Mouse (Mus musculus) forebrain, postnatal 0 days (tissue): Measurements from ENCODE around the gene Cass4. TPM values are rescaled to one million over a fixed set of nuclear protein-coding genes. Genes with fewer than 3 reads are reported as not detected.

Experiments
- ATAC-seq: fragments of 200-750 bp; cut with Nextera tagmentation; 2 replicates; pipeline ENCODE4 v1.8.0; 2017; ENCODE audit warnings: mild to moderate bottlenecking, moderate library complexity
- DNase-seq: peaks from one replicate; pipeline ENCODE4 v3.0.0-alpha.2; 2015
- H3K27ac ChIP-seq: fragments of 300-500 bp; sonication (generic); 2 replicates; pipeline ENCODE4 v1.5.1; 2014; ENCODE audit warnings: low read depth, mild to moderate bottlenecking, antibody characterized with exemption, low read length, moderate library complexity, mixed read lengths
- H3K27me3 ChIP-seq: fragments of 300-500 bp; sonication (generic); 2 replicates; pipeline ENCODE4 v1.6.1; 2014; ENCODE audit warnings: mild to moderate bottlenecking, low read length, mixed read lengths; ENCODE audit not compliant: insufficient read depth
- H3K36me3 ChIP-seq: fragments of 300-500 bp; sonication (generic); 2 replicates; pipeline ENCODE4 v1.6.1; 2014; ENCODE audit warnings: mild to moderate bottlenecking, moderate library complexity; ENCODE audit not compliant: insufficient read depth
- H3K4me1 ChIP-seq: fragments of 300-500 bp; sonication (generic); 2 replicates; pipeline ENCODE4 v1.6.1; 2014; ENCODE audit warnings: antibody characterized with exemption; ENCODE audit not compliant: insufficient read depth
- H3K4me2 ChIP-seq: fragments of 300-500 bp; sonication (generic); 2 replicates; pipeline ENCODE4 v1.6.1; 2014; ENCODE audit warnings: low read depth, mild to moderate bottlenecking, moderate library complexity
- H3K4me3 ChIP-seq: fragments of 300-500 bp; sonication (generic); 2 replicates; pipeline ENCODE4 v1.5.1; 2014; ENCODE audit warnings: low read depth, low read length, mixed read lengths
- H3K9ac ChIP-seq: fragments of 300-500 bp; sonication (generic); 2 replicates; pipeline ENCODE4 v1.6.1; 2014; ENCODE audit warnings: mild to moderate bottlenecking
- H3K9me3 ChIP-seq: fragments of 300-500 bp; sonication (generic); 2 replicates; pipeline ENCODE4 v1.6.1; 2016; ENCODE audit warnings: low read length
- CTCF ChIP-seq: sonication (generic); IDR thresholded peaks from 2 replicates; pipeline ENCODE4 v1.5.1; 2016; ENCODE audit warnings: antibody characterized with exemption, control low read depth, low read depth
- WGBS: fragments of 180-500 bp; shearing (Covaris S2); extraction: QIAGEN DNeasy Blood & Tissue Kit; methylation state at CpG from one replicate; pipeline ENCODE4 v1.1.7; 2014; 5-methylcytosine and 5-hydroxymethylcytosine counted together
- polyA plus RNA-seq: library from polyadenylated mRNA; unstranded; fragments of >200 nt; fragmentation: Nextera tagmentation; extraction: Ambion mirVana; gene quantifications from 2 replicates; pipeline ENCODE4 v1.2.1, GENCODE M21; 2015
- total RNA-seq: library from RNA; depleted of rRNA; stranded (reverse); fragments of >200 nt; gene quantifications from 2 replicates; pipeline ENCODE4 v1.2.3, GENCODE M21; 2014

Gene Cass4
- total and polyA plus RNA-seq, 2 experiments from 2014 or later = 0.12 to 0.24 TPM

DNA sequence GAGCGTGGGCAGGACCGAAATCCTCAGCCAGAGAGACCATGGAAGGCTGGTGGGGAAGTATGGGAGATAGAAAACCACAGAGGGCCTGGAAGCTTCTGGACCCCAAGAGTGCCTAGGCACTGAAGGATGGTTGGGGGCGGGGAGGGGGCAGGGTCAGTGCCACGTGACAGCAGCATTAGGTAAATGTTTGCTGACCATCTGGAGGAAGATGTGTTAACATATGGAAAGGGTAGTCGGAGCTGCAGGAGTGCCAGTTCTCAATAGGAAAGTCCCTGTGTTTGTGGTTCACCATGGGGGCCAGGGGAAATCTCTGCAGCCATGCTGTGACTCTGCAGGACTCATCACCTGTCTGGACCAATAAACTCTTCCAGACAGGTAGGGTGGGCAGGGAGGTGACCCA, 20.3 kb downstream of the Cass4 start:
- TF ChIP-seq CTCF = no peak
- no peaks in the 10 kb centered on the region for H3K4me1 ChIP-seq
- WGBS = 64% methylated on average over 5 of the region's 5 CpGs

DNA sequence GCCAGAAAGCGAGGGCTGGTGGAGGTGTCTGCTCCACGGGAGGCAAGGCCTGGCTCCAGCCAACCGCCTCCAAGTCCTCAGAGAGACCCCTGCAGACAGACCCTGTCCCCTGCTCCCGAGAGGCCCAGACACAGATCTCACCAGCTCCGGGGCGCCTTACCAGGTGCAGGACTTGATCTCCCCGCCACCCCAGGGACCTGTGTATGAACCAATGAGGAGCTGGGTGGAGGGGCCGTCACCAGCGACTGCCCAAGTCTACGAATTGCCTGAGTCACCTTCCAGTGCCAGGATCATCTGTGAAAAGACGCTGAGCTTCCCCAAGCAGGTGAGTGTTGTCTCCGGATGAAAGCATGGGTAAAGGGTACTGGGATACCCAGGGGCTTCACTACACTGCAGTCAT, 22.6 kb downstream of the Cass4 start:
- Histone ChIP-seq H3K27ac (no peak overlapping the region), H3K4me3 (no peak overlapping the region), H3K9me3 (no peaks in the 10 kb centered on the region), H3K4me1 (no peaks in the 10 kb centered on the region), H3K27me3 (no peaks in the 10 kb centered on the region), H3K4me2 (no peak overlapping the region), H3K36me3 (no peaks in the 10 kb centered on the region), H3K9ac (no peak overlapping the region)
- TF ChIP-seq CTCF = no peak
- no peak for DNase-seq
- no peak for ATAC-seq
- WGBS = 63% methylated on average over 12 of the region's 12 CpGs

More for the DNA sequence above, 20.3 kb downstream of the Cass4 start:
- H3K4me2 ChIP-seq = no peak overlapping the region
- H3K9me3 ChIP-seq = no peaks in the 10 kb centered on the region
- ATAC-seq = no peak
- H3K27ac ChIP-seq = no peak overlapping the region
- no peak for DNase-seq
- H3K36me3 ChIP-seq = no peaks in the 10 kb centered on the region
- no peak overlapping the region for H3K4me3 ChIP-seq
- H3K9ac ChIP-seq = no peak overlapping the region
- H3K27me3 ChIP-seq = no peaks in the 10 kb centered on the region

DNA sequence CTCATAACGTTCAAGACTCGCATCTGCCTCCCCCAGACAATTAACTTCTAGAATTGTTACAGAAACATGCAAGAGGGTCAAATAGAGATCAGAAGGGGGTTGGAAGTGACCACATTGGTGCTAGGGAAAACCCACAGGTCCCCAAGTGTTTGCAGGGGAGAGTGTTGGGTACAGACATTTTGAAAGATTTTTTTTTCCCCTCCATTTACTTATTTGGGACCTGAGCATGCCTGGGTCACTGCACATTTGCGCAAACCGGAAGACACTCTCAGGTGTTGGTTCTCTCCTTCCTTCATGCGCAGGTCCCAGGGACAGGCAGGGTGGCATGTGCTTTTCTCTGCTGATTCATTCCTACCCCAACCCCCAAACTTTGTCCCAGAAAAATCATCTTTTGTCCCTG, 23.3 kb downstream of the Cass4 start:
- no peak for DNase-seq
- H3K36me3 ChIP-seq = no peaks in the 10 kb centered on the region
- H3K27me3 ChIP-seq = no peaks in the 10 kb centered on the region
- no peak overlapping the region for H3K4me2 ChIP-seq
- WGBS = 90% methylated on average over 5 of the region's 5 CpGs
- no peak overlapping the region for H3K9ac ChIP-seq
- no peaks in the 10 kb centered on the region for H3K9me3 ChIP-seq
- TF ChIP-seq CTCF = no peak
- no peak for ATAC-seq
- no peak overlapping the region for H3K4me3 ChIP-seq
- no peaks in the 10 kb centered on the region for H3K4me1 ChIP-seq
- no peak overlapping the region for H3K27ac ChIP-seq

DNA sequence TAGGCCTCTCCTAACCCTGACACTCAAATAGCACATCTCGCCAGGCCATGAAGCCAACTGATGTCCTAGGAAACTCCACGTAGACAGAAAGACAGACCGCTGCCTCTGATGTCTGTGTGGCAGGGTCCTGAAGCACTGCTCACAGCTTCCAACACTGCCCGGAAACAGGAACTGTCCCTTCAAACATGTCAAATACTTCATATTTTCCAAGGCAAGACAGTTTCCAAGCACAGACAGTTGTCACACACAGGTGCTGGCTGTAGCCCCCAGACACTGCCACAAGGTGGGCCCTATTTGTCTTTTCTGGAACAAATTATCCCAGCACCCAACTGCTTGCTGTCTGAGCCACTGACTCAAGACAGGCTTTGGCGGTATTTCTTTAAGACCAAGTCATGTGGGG, 24.6 kb downstream of the Cass4 start:
- Histone ChIP-seq H3K9ac (no peak overlapping the region), H3K4me2 (no peak overlapping the region), H3K4me3 (no peak overlapping the region), H3K27me3 (no peaks in the 10 kb centered on the region), H3K9me3 (no peaks in the 10 kb centered on the region), H3K4me1 (no peaks in the 10 kb centered on the region), H3K27ac (no peak overlapping the region), H3K36me3 (no peaks in the 10 kb centered on the region)
- TF ChIP-seq CTCF = no peak
- DNase-seq (no peak), ATAC-seq (no peak)
- WGBS = 91% methylated on average over 5 of the region's 5 CpGs

DNA sequence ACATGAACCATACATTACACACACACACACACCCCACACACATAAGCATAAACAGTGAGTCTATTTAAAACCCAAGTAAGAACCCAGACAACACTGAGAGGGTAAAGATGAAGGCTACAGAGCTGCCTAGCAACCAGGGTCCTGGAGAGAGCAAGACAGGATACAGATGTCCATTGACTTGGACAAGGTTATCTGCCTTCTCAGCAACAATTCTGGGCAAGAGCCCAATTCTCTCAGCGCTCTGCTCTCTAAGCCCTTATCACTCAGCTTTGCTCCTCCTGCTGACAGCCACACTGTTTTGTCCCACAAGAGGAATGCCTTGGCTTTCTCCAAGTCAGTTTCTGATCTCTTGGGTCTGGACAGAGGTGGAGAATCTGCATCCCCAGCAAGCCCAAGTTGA, 37.0 kb downstream of the Cass4 start:
- DNase-seq = no peak
- H3K36me3 ChIP-seq = no peaks in the 10 kb centered on the region
- WGBS = 77% methylated on average over 1 of the region's 1 CpGs
- no peaks in the 10 kb centered on the region for H3K4me1 ChIP-seq
- no peak for ATAC-seq
- H3K27me3 ChIP-seq = no peaks in the 10 kb centered on the region
- H3K27ac ChIP-seq = no peak overlapping the region
- H3K4me3 ChIP-seq = no peak overlapping the region
- no peak for TF ChIP-seq CTCF
- no peaks in the 10 kb centered on the region for H3K9me3 ChIP-seq
- H3K4me2 ChIP-seq = no peak overlapping the region
- no peak overlapping the region for H3K9ac ChIP-seq

DNA sequence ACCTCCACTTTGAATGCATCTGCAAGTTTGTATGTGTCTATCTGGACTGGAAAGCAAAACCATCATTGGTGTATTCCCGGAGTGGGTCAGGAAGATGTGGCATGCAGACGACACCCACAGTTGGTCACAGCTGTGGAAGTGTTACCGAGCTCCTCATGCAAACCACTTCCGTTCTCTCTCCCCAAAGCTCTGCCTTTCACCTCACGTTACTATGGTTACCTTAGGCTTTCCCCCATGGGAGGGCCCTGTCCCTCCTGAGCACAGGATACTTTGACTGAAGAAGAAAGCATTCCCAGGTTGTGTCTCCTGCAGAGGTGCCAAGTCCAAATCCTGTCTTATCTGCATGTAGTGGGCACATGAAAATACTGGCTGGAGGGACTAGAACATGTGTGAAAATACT, 40.2 kb downstream of the Cass4 start:
- H3K4me1 ChIP-seq = no peaks in the 10 kb centered on the region
- DNase-seq (no peak), ATAC-seq (no peak)
- TF ChIP-seq CTCF = no peak
- H3K9me3 ChIP-seq = no peaks in the 10 kb centered on the region
- H3K27ac ChIP-seq = no peak overlapping the region
- no peaks in the 10 kb centered on the region for H3K36me3 ChIP-seq
- no peak overlapping the region for H3K4me2 ChIP-seq
- H3K4me3 ChIP-seq = no peak overlapping the region
- H3K9ac ChIP-seq = no peak overlapping the region
- WGBS = 57% methylated on average over 5 of the region's 5 CpGs
- H3K27me3 ChIP-seq = no peaks in the 10 kb centered on the region

DNA sequence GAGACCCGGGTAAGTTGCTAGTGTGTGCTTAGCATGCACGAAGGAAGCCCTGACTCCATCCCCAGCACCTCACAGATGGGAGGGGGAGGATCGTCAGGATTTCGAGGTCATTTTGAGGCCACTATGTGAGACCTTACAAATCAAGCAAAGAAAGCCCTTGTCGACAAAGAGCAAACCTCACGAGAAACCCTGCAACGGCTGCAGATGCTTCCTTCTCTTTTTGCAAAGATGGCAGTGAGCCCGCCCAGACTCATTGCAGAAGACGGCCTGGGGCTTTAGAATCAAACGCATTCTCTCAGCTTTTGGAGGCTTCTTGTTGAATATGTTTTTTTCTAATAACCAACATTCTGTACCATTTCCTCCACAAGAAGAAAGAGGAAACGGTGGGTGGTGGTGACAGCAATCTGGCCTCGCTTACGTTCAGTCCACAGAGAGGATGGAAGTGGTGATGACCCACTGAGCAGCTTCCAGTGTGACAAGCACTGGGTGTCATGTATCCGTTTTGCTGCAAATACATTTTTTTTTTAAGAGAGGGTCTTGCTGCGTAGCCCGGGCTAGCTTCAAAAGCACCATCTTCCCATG, 43.9 kb downstream of the Cass4 start:
- 73% methylated on average over 16 of the region's 16 CpGs for WGBS
- TF ChIP-seq CTCF = no peak
- no peak for ATAC-seq
- DNase-seq = no peak
- Histone ChIP-seq H3K4me3 (no peak overlapping the region), H3K4me2 (no peak overlapping the region), H3K9ac (no peak overlapping the region), H3K9me3 (no peaks in the 10 kb centered on the region), H3K27ac (no peak overlapping the region), H3K4me1 (peaks cover 11% of the 10 kb centered on the region; the same call in 1 of the 2 replicates), H3K27me3 (no peaks in the 10 kb centered on the region), H3K36me3 (no peaks in the 10 kb centered on the region)
